Mouse (Mus musculus) heart, postnatal 10 days (tissue): ENCODE data around the gene Ccdc80. TPM values are rescaled to one million over a fixed set of nuclear protein-coding genes. Genes with fewer than 3 reads are reported as not detected.

Experiments used
- DNase-seq, 2 experiments: peaks; one replicate each; pipeline ENCODE4 v3.0.0; 2021
- intact Hi-C: fragments of 180-260 bp; cut with DNase I; formaldehyde crosslinking; loops from one replicate; pipeline ENCODE4 v1.15.1; 2025
- total RNA-seq, 2 experiments: library from RNA; stranded (reverse); gene quantifications; 2 replicates each; pipeline ENCODE4 v1.2.3; 2021

The Ccdc80 gene
- total RNA-seq = 100 to 1,000 TPM; 123 to 128 TPM

- peak; percentile 67 for DNase-seq
- intact Hi-C loops = loop anchor here (5.0 kb wide), 1 partner anchor 346 kb away; the partner anchor contains the start of gene Gtpbp8
Observed at GRCm38 (mm10) chr16:45093137-45093731, at the start of gene Ccdc80. Gene Ccdc80 (plus strand): TSS chr16:45093402.

- no peak for DNase-seq
- intact Hi-C loops = no loop called here
Observed at GRCm38 (mm10) chr16:45044844-45045243, 48.4 kb upstream of the Ccdc80 start.

- no peak for DNase-seq
- intact Hi-C loops = no loop called here
Observed at GRCm38 (mm10) chr16:45057222-45057621, 36.0 kb upstream of the Ccdc80 start.

- intact Hi-C loops = no loop called here
- DNase-seq = no peak
Observed at GRCm38 (mm10) chr16:45057922-45058321, 35.3 kb upstream of the Ccdc80 start.

GRCm38 (mm10) chr16:45061140-45061539 is 32.1 kb upstream of the Ccdc80 start:
- intact Hi-C loops = no loop called here
- peak; percentile 15 to 22 for DNase-seq

GRCm38 (mm10) chr16:45070383-45071083 is 22.7 kb upstream of the Ccdc80 start:
- intact Hi-C loops = no loop called here
- DNase-seq = peak; percentile 81 to 83

GRCm38 (mm10) chr16:45071424-45071823 is 21.8 kb upstream of the Ccdc80 start:
- intact Hi-C loops = no loop called here
- no peak for DNase-seq

- no peak for DNase-seq
- intact Hi-C loops = no loop called here
Observed at GRCm38 (mm10) chr16:45077517-45078080, 15.6 kb upstream of the Ccdc80 start.

- no peak for DNase-seq
- intact Hi-C loops = no loop called here
Observed at GRCm38 (mm10) chr16:45079322-45079721, 13.9 kb upstream of the Ccdc80 start.

GRCm38 (mm10) chr16:45088842-45089241 is 4.4 kb upstream of the Ccdc80 start:
- intact Hi-C loops = loop anchor here (5.0 kb wide), 1 partner anchor 607 kb away; no protein-coding TSS in a partner anchor
- DNase-seq = no peak

- intact Hi-C loops = loop anchor here (1.0 to 5.0 kb wide), 3 partner anchors 127 to 343 kb away; partner anchors contain the start of gene Gtpbp8
- DNase-seq = peak; percentile 86 to 89
Observed at GRCm38 (mm10) chr16:45090005-45090404, 3.2 kb upstream of the Ccdc80 start.

- intact Hi-C loops = loop anchor here (2.0 to 5.0 kb wide), 2 partner anchors 27 to 347 kb away; partner anchors contain the start of gene Gtpbp8
Observed at GRCm38 (mm10) chr16:45094136-45094756, 1.0 kb downstream of the Ccdc80 start.

GRCm38 (mm10) chr16:45095030-45095429 is 1.8 kb downstream of the Ccdc80 start:
- no peak for DNase-seq
- intact Hi-C loops = loop anchor here (2.0 kb wide), 1 partner anchor 26 kb away; no protein-coding TSS in a partner anchor

More at GRCm38 (mm10) chr16:45094136-45094756, 1.0 kb downstream of the Ccdc80 start:
- peak; percentile 44 to 56 for DNase-seq

- intact Hi-C loops = loop anchor here (2.0 kb wide), 1 partner anchor 25 kb away; no protein-coding TSS in a partner anchor
- DNase-seq = peak; percentile 15 to 18
Observed at GRCm38 (mm10) chr16:45095561-45096482, 2.6 kb downstream of the Ccdc80 start.

- peak; percentile 27 to 36 for DNase-seq
- intact Hi-C loops = no loop called here
Observed at GRCm38 (mm10) chr16:45097467-45097866, 4.3 kb downstream of the Ccdc80 start.

GRCm38 (mm10) chr16:45098186-45098885 is 5.1 kb downstream of the Ccdc80 start:
- DNase-seq = no peak
- intact Hi-C loops = no loop called here

GRCm38 (mm10) chr16:45098886-45099210 is 5.6 kb downstream of the Ccdc80 start:
- DNase-seq = peak; percentile 31 to 36
- intact Hi-C loops = no loop called here

- intact Hi-C loops = no loop called here
- peak; percentile 77 to 83 for DNase-seq
Observed at GRCm38 (mm10) chr16:45100892-45101291, 7.7 kb downstream of the Ccdc80 start.

- no peak for DNase-seq
- intact Hi-C loops = no loop called here
Observed at GRCm38 (mm10) chr16:45104993-45105392, 11.8 kb downstream of the Ccdc80 start.
